Mouse (Mus musculus) brain, embryonic 14.5 days (tissue): ENCODE data around the gene Wdr62.
"Not testable (repeated sequence)": the region's sequence is repeated elsewhere in the genome, so short reads cannot be mapped to it uniquely, and the experiment has no call there.

Experiments used
- CTCF ChIP-seq: fragments of 200-500 bp; IDR thresholded peaks from 2 replicates; pipeline ENCODE4 v1.5.1; 2012; ENCODE audit warnings: inconsistent platforms, mild to moderate bottlenecking, moderate library complexity, borderline replicate concordance; ENCODE audit not compliant: insufficient read depth, insufficient read length; ENCODE audit errors: extremely low read depth
- POLR2A ChIP-seq: fragments of 200-500 bp; IDR thresholded peaks from 2 replicates; pipeline ENCODE4 v1.6.1; 2012; ENCODE audit warnings: mild to moderate bottlenecking, inconsistent platforms, borderline replicate concordance; ENCODE audit not compliant: poor library complexity, insufficient read depth, insufficient read length, severe bottlenecking; ENCODE audit errors: extremely low read depth

GRCm38 (mm10) chr7:30206364-30206763 is 73.9 kb downstream of the Wdr62 start:
- TF ChIP-seq CTCF, POLR2A: not testable (repeated sequence)
